Mouse (Mus musculus) erythroblast, embryonic 14.5 days (primary cell): ENCODE measurements around the gene Cpa1. TPM values are rescaled to one million over a fixed set of nuclear protein-coding genes. Genes with fewer than 3 reads are reported as not detected.

ENCODE experiments used
- H3K27me3 ChIP-seq: 2 replicates; pipeline ENCODE4 v1.6.1; 2012; ENCODE audit warnings: inconsistent platforms; ENCODE audit not compliant: control insufficient read depth
- H3K36me3 ChIP-seq: 2 replicates; pipeline ENCODE4 v1.6.1; 2012; ENCODE audit warnings: mild to moderate bottlenecking, inconsistent platforms; ENCODE audit not compliant: control insufficient read depth
- H3K4me1 ChIP-seq: 2 replicates; pipeline ENCODE4 v1.6.1; 2012; ENCODE audit warnings: inconsistent platforms; ENCODE audit not compliant: control insufficient read depth
- H3K4me3 ChIP-seq: replicated peaks from 2 replicates; pipeline ENCODE3; 2012; ENCODE audit warnings: moderate library complexity, mild to moderate bottlenecking, inconsistent platforms
- H3K9me3 ChIP-seq: 2 replicates; pipeline ENCODE4 v1.6.1; 2012; ENCODE audit warnings: low read length, inconsistent platforms, mixed read lengths; ENCODE audit not compliant: control insufficient read depth
- GATA1 ChIP-seq: IDR thresholded peaks from 2 replicates; pipeline ENCODE4 v1.6.1; 2012; ENCODE audit warnings: low read length, inconsistent platforms, mixed read lengths
- TAL1 ChIP-seq: IDR thresholded peaks from 3 replicates; pipeline ENCODE4 v1.6.1; 2012; ENCODE audit warnings: low read length, inconsistent platforms, mixed read lengths
- polyA plus RNA-seq: library from polyadenylated mRNA; stranded (reverse); fragments of >175 nt; gene quantifications from 2 replicates; pipeline ENCODE4 v1.2.3, GENCODE M21; 2012

Gene Cpa1
- polyA plus RNA-seq, 1 experiment = not detected

DNA sequence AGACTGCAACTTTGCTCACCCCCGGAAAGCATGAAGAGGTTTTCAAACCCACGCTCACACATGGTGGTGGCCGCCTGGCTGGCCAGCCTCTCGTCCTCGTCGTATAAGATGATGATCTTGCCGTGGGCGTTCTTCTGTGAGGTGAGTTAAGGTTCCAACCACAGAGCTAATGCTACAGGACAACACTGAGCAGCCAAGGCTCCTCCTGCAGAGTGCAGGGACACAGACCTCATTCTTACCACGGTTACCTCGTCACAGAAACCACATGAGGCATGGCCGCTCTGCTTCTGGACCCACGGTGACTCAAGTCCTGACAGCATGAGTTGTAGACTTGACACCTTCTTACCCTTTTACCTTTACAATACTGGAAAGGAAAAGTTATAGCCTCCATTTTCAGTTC lies 18.3 kb downstream of the Cpa1 start:
- TF ChIP-seq GATA1 = no peak
- no peak for TF ChIP-seq TAL1
- H3K36me3 ChIP-seq = peaks cover 6% of the 10 kb centered on the region

DNA sequence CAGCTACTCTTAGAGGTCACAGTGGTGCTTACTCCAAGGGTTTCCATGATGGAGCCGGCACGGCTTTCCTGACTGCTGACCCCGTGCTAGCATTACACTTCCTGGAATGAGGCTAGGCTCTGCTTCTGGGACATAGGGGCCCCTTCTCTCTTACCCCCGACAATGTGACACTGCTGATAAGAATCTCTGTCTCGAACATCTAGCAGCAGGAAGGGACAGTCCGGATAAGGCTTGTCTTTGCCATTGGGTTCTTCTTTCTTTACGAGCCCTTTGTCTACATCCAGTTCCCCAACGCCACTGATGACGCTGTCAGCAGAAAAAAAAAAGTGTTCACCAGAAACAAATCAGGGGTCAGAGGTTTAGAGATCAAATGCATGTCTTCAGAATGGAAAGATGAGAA lies 19.6 kb downstream of the Cpa1 start:
- no peaks in the 10 kb centered on the region for H3K27me3 ChIP-seq
- H3K36me3 ChIP-seq = peaks cover 6% of the 10 kb centered on the region
- H3K4me3 ChIP-seq = no peak overlapping the region
- TF ChIP-seq GATA1 (no peak), TAL1 (no peak)
- no peaks in the 10 kb centered on the region; the same call in 1 of the 2 replicates for H3K4me1 ChIP-seq
- H3K9me3 ChIP-seq = no peaks in the 10 kb centered on the region

More for the DNA sequence above, 18.3 kb downstream of the Cpa1 start:
- Histone ChIP-seq H3K4me3 (no peak overlapping the region), H3K9me3 (no peaks in the 10 kb centered on the region), H3K27me3 (no peaks in the 10 kb centered on the region), H3K4me1 (no peaks in the 10 kb centered on the region; the same call in 1 of the 2 replicates)

DNA sequence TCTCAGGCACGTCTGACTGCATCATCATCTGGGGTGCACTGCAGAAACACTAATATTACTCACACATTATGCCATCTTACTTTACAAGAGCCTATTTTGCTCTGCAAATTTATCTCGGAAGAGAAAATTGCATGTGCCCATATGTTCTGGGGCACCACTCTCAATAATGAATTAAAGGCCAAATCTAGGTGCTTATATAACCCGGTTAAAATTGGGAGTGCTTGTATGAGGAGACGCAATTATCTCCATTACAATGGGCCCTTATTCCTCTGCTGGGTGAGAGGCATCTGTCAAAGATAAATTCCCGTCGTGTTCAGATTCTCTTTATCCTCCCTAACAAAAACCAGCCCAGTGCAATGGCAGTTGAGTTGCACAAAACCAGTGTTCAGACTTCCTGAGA lies 25.8 kb downstream of the Cpa1 start:
- Histone ChIP-seq H3K4me3 (no peak overlapping the region), H3K4me1 (no peaks in the 10 kb centered on the region), H3K9me3 (no peaks in the 10 kb centered on the region), H3K36me3 (peaks cover 3% of the 10 kb centered on the region; the same call in 1 of the 2 replicates), H3K27me3 (no peaks in the 10 kb centered on the region)
- no peak for TF ChIP-seq TAL1
- no peak for TF ChIP-seq GATA1

GRCm38 (mm10) chr6:30665296-30665695 lies 26.3 kb downstream of the Cpa1 start:
- no peak for TF ChIP-seq TAL1
- TF ChIP-seq GATA1 = no peak
- no peaks in the 10 kb centered on the region for H3K9me3 ChIP-seq
- no peaks in the 10 kb centered on the region for H3K4me1 ChIP-seq

DNA sequence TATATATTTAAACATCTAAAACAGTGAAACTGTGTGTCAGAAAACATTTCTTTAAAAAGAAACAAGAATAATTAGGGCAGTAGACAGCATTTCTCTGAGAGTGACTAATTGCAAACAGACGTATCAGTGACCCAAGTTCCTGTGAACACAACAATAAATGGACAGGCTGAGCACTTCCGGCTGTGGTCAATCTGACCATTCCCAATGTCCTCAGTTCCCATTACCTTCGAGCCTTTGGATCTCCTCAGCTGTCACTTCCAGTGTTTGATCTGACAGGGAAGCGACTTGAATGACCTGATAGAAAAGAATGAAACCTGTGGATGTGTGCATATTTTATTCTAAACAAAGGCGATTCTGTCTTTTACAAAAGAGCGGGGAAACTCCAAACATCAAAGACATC lies 27.0 kb downstream of the Cpa1 start:
- Histone ChIP-seq H3K27me3 (no peaks in the 10 kb centered on the region), H3K4me3 (no peak overlapping the region), H3K4me1 (no peaks in the 10 kb centered on the region), H3K9me3 (no peaks in the 10 kb centered on the region), H3K36me3 (no peaks in the 10 kb centered on the region)
- TF ChIP-seq GATA1 = no peak
- TF ChIP-seq TAL1 = no peak

More at GRCm38 (mm10) chr6:30665296-30665695, 26.3 kb downstream of the Cpa1 start:
- Histone ChIP-seq H3K36me3 (peaks cover 3% of the 10 kb centered on the region; the same call in 1 of the 2 replicates), H3K27me3 (no peaks in the 10 kb centered on the region), H3K4me3 (no peak overlapping the region)

DNA sequence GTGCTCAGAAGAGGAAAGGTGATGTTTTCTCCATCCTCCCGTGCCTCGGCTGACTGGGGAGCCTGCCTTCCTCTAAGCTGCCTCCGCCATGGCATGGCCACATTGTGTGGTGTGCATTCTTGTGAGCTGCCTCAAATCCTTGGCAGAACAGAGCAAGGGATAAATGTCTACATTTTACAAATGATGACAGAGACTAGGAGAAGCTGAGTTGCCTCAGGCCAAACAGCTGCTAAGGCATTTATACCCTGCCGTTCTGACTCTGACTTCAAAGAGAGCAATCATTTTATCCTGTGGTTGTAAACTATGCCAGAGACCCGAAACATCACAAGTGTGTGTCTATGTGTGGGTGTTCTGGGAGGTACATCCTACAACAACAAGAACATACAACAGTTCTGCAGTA lies 28.6 kb downstream of the Cpa1 start:
- Histone ChIP-seq H3K36me3 (no peaks in the 10 kb centered on the region), H3K4me3 (no peak overlapping the region), H3K27me3 (no peaks in the 10 kb centered on the region), H3K4me1 (no peaks in the 10 kb centered on the region; the same call in 1 of the 2 replicates), H3K9me3 (no peaks in the 10 kb centered on the region)
- TF ChIP-seq GATA1 = no peak
- no peak for TF ChIP-seq TAL1

DNA sequence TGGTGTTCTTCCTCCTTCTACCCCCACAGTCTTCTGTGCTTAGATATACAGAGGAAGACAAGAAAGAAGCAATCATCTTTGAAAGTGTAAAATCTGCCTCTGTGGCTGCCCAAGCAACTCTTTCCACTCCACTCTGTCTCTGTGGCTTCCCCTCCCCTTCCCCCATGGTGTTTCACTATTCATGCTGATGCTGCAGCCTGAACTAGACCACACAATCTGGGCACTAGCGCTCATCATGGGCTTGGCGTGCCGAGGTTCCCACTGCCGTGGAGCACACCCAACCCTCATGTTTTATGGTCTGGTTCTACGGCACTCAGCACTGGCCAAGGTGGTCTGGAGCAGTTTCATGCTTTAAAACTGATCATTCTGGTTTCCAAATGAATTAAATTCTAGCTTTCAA lies 32.7 kb downstream of the Cpa1 start:
- H3K4me3 ChIP-seq = no peak overlapping the region
- H3K36me3 ChIP-seq = no peaks in the 10 kb centered on the region
- H3K4me1 ChIP-seq = peaks cover 27% of the 10 kb centered on the region
- no peaks in the 10 kb centered on the region for H3K27me3 ChIP-seq
- no peaks in the 10 kb centered on the region for H3K9me3 ChIP-seq
- TF ChIP-seq GATA1 (no peak), TAL1 (no peak)

DNA sequence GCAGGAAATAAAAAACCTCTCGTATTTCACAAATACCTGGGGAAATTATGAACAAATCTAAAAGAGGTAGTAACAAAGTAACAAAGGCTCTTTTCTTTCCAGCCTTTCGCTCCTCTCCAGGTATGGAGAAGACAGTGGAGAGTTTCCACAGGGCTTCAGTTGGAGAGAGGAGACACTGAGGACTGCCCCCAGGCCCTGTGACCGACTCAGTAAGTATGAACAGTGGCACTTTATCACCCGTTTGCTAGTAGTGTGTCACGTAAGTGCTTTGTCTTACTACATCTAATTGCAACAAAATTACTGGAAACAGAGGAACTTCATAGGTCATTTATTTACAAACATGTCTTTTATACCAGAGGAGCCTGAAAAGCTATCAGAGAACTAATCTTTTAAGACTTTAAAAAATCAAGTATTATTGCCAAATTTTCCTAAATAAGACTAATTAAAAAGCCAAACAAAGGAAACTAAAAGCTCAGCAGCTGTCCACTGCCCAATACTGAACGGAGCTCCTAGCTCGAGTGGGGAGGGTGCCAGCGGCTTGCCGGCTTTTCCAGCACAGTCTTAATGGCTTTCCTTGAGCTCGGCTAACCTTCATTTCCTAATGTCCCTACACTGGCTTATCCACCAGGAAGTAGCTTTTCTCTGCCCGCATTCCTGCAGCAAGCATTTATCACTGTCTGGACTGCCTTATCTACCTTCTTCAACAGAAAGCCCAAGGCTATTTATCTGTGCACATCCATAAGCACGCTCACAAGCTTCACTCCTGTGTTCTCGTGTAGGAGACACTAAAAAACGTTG lies 34.9 kb downstream of the Cpa1 start:
- Histone ChIP-seq H3K4me3 (no peak overlapping the region), H3K4me1 (peaks cover 31% of the 10 kb centered on the region), H3K9me3 (no peaks in the 10 kb centered on the region), H3K36me3 (peaks cover 2% of the 10 kb centered on the region), H3K27me3 (no peaks in the 10 kb centered on the region)
- no peak for TF ChIP-seq GATA1
- TF ChIP-seq TAL1 = no peak

- H3K36me3 ChIP-seq = peaks cover 5% of the 10 kb centered on the region
- H3K9me3 ChIP-seq = no peaks in the 10 kb centered on the region
- TF ChIP-seq TAL1 = no peak
- no peak for TF ChIP-seq GATA1
- peaks cover 31% of the 10 kb centered on the region for H3K4me1 ChIP-seq
- no peak overlapping the region for H3K4me3 ChIP-seq
- no peaks in the 10 kb centered on the region for H3K27me3 ChIP-seq
Measured at GRCm38 (mm10) chr6:30674714-30675280, 35.8 kb downstream of the Cpa1 start.
